Mouse (Mus musculus): ENCODE results near the gene Dgkh.

DNA sequence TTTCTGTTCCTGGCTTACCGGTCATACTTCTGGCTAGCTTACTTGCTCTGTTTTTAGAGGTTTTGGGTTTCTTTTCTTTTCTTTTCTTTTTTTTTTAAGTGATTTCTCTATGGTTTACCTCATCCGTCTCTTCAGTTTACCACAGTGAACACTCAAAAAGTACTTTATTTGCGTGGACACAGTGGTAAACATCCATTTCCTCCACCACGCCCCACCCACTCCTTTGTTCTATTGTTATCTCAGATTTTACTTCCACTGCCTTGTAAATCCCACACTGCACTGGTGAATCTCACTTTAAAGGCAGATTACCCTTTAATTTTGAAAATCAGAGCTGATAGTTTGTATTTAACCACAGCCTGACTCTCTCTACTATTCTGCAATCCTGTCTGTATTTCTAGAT is 44.9 kb downstream of the Dgkh start:
- TF ChIP-seq POLR2A (IDR thresholded peaks at IDR 0.05; ENCODE audit: borderline replicate concordance, low read depth, low read length) (no peak), CTCF (IDR thresholded peaks at IDR 0.05; ENCODE audit: low read depth, low read length) (no peak)
